Mouse (Mus musculus) cortical plate, adult 2 months (tissue): Measurements from ENCODE around the gene Olfr697.

Experiments
- CTCF ChIP-seq: fragments of 200-500 bp; IDR thresholded peaks from 2 replicates; pipeline ENCODE4 v1.5.1; 2011; ENCODE audit warnings: mild to moderate bottlenecking, control low read depth, low read length; ENCODE audit not compliant: insufficient read depth; ENCODE audit errors: extremely low read depth
- POLR2A ChIP-seq: fragments of 200-500 bp; IDR thresholded peaks from 2 replicates; pipeline ENCODE4 v1.6.1; 2011; ENCODE audit warnings: mild to moderate bottlenecking, low read length, control low read depth; ENCODE audit not compliant: insufficient read depth; ENCODE audit errors: extremely low read depth

GRCm38 (mm10) chr7:106737028-106737427, 5.2 kb downstream of the Olfr697 start:
- TF ChIP-seq CTCF (no peak), POLR2A (no peak)
